Mouse (Mus musculus) testis, adult 2 months (tissue): ENCODE results near the gene Grin3b. TPM values are rescaled to one million over a fixed set of nuclear protein-coding genes. Genes with fewer than 3 reads are reported as not detected.

Experiments used
- H3K27ac ChIP-seq: fragments of 200-500 bp; 2 replicates; pipeline ENCODE4 v1.5.1; 2012; ENCODE audit warnings: low read depth, low read length; ENCODE audit not compliant: control insufficient read depth, insufficient read depth
- H3K27me3 ChIP-seq: fragments of 200-500 bp; 2 replicates; pipeline ENCODE4 v1.6.1; 2012; ENCODE audit warnings: mild to moderate bottlenecking, low read length, moderate library complexity; ENCODE audit not compliant: control insufficient read depth, insufficient read depth
- H3K36me3 ChIP-seq: fragments of 200-500 bp; 2 replicates; pipeline ENCODE4 v1.6.1; 2012; ENCODE audit warnings: mild to moderate bottlenecking, low read length; ENCODE audit not compliant: control insufficient read depth, insufficient read depth
- H3K4me1 ChIP-seq: fragments of 200-500 bp; 2 replicates; pipeline ENCODE4 v1.6.1; 2012; ENCODE audit warnings: low read length; ENCODE audit not compliant: control insufficient read depth, insufficient read depth
- H3K4me3 ChIP-seq: fragments of 200-500 bp; 2 replicates; pipeline ENCODE4 v1.5.1; 2012; ENCODE audit warnings: low read depth, mild to moderate bottlenecking, low read length, moderate library complexity, mixed read lengths; ENCODE audit not compliant: control insufficient read depth
- CTCF ChIP-seq: fragments of 200-500 bp; IDR thresholded peaks from 2 replicates; pipeline ENCODE4 v1.5.1; 2012; ENCODE audit warnings: low read depth, mild to moderate bottlenecking, inconsistent platforms, low read length, moderate library complexity; ENCODE audit not compliant: control insufficient read depth, insufficient read depth, insufficient replicate concordance
- POLR2A ChIP-seq: fragments of 200-500 bp; IDR thresholded peaks from 2 replicates; pipeline ENCODE4 v1.6.1; 2012; ENCODE audit warnings: low read depth, mild to moderate bottlenecking, inconsistent platforms, low read length, moderate library complexity; ENCODE audit not compliant: control insufficient read depth
- polyA plus RNA-seq: library from polyadenylated mRNA; depleted of rRNA; stranded (reverse); fragments of >200 nt; gene quantifications from 2 replicates; pipeline ENCODE4 v1.2.3, GENCODE M21; 2012

Grin3b gene
- polyA plus RNA-seq, 1 experiment, result 17.4 TPM

GRCm38 (mm10) chr10:80020603-80021319, 50.2 kb downstream of the Grin3b start:
- TF ChIP-seq CTCF (no peak), POLR2A (no peak)
- H3K4me1 ChIP-seq, result peaks cover 6% of the 10 kb centered on the region; the same call in 1 of the 2 replicates
- H3K27me3 ChIP-seq, result no peaks in the 10 kb centered on the region
- no peaks in the 10 kb centered on the region for H3K36me3 ChIP-seq
- H3K27ac ChIP-seq, result no peak overlapping the region
- no peak overlapping the region for H3K4me3 ChIP-seq

- H3K27ac ChIP-seq, result no peak overlapping the region
- TF ChIP-seq CTCF (no peak), POLR2A (no peak)
- H3K4me1 ChIP-seq, result peaks cover 11% of the 10 kb centered on the region
- no peaks in the 10 kb centered on the region for H3K27me3 ChIP-seq
- H3K4me3 ChIP-seq, result no peak overlapping the region
- no peaks in the 10 kb centered on the region for H3K36me3 ChIP-seq
Observed at GRCm38 (mm10) chr10:80021320-80021641, 50.8 kb downstream of the Grin3b start.

GRCm38 (mm10) chr10:80022164-80022563, 51.6 kb downstream of the Grin3b start:
- no peaks in the 10 kb centered on the region for H3K27me3 ChIP-seq
- TF ChIP-seq CTCF (no peak), POLR2A (no peak)
- H3K36me3 ChIP-seq, result no peaks in the 10 kb centered on the region
- peaks cover 11% of the 10 kb centered on the region for H3K4me1 ChIP-seq
- no peak overlapping the region for H3K27ac ChIP-seq
- no peak overlapping the region for H3K4me3 ChIP-seq

- no peak overlapping the region for H3K27ac ChIP-seq
- TF ChIP-seq POLR2A (no peak), CTCF (no peak)
Observed at GRCm38 (mm10) chr10:80022806-80023205, 52.3 kb downstream of the Grin3b start.

GRCm38 (mm10) chr10:80023758-80024157, 53.2 kb downstream of the Grin3b start:
- no peak for TF ChIP-seq CTCF
- TF ChIP-seq POLR2A, result no peak
- H3K27me3 ChIP-seq, result no peaks in the 10 kb centered on the region
- H3K4me3 ChIP-seq, result peak overlapping the region; percentile 46
- peaks cover 18% of the 10 kb centered on the region for H3K4me1 ChIP-seq
- H3K36me3 ChIP-seq, result no peaks in the 10 kb centered on the region
- no peak overlapping the region for H3K27ac ChIP-seq

More at GRCm38 (mm10) chr10:80022806-80023205, 52.3 kb downstream of the Grin3b start:
- Histone ChIP-seq H3K4me3 (no peak overlapping the region), H3K4me1 (peaks cover 11% of the 10 kb centered on the region), H3K36me3 (no peaks in the 10 kb centered on the region), H3K27me3 (no peaks in the 10 kb centered on the region)

GRCm38 (mm10) chr10:80024229-80025043, 53.9 kb downstream of the Grin3b start:
- TF ChIP-seq CTCF, result no peak
- TF ChIP-seq POLR2A, result no peak
- H3K36me3 ChIP-seq, result no peaks in the 10 kb centered on the region
- peak overlapping the region; percentile 46 for H3K4me3 ChIP-seq
- no peak overlapping the region for H3K27ac ChIP-seq
- H3K4me1 ChIP-seq, result peaks cover 19% of the 10 kb centered on the region
- no peaks in the 10 kb centered on the region for H3K27me3 ChIP-seq

- peaks cover 19% of the 10 kb centered on the region for H3K4me1 ChIP-seq
- TF ChIP-seq POLR2A, result no peak
- no peak for TF ChIP-seq CTCF
- no peaks in the 10 kb centered on the region for H3K36me3 ChIP-seq
- H3K27me3 ChIP-seq, result no peaks in the 10 kb centered on the region
- no peak overlapping the region for H3K27ac ChIP-seq
- H3K4me3 ChIP-seq, result no peak overlapping the region
Observed at GRCm38 (mm10) chr10:80025044-80025347, 54.5 kb downstream of the Grin3b start.
